Mouse (Mus musculus) urinary bladder, postnatal 25 days (tissue): ENCODE measurements around the gene Atn1.

Experiments used
- DNase-seq: peaks from one replicate; pipeline ENCODE4 v3.0.0; 2022; ENCODE audit warnings: low spot score

Atn1 gene

GRCm38 (mm10) chr6:124711824-124712782 lies 44.2 kb downstream of the Atn1 start, which contains the start of the genes Emg1 and Phb2:
Gene Emg1, minus strand, starts transcription at chr6:124712178.
Gene Phb2, plus strand, starts transcription at chr6:124712336.
- DNase-seq, result peak; percentile 99

GRCm38 (mm10) chr6:124708289-124708889 lies 47.9 kb downstream of the Atn1 start:
- DNase-seq, result no peak

GRCm38 (mm10) chr6:124706061-124706627 lies 50.2 kb downstream of the Atn1 start:
- DNase-seq, result no peak

GRCm38 (mm10) chr6:124704417-124704816 lies 51.9 kb downstream of the Atn1 start:
- no peak for DNase-seq

- no peak for DNase-seq
Observed at GRCm38 (mm10) chr6:124703789-124704188, 52.5 kb downstream of the Atn1 start.

- DNase-seq, result peak; percentile 61
Observed at GRCm38 (mm10) chr6:124702784-124703103, 53.6 kb downstream of the Atn1 start.

GRCm38 (mm10) chr6:124702102-124702783 lies 54.1 kb downstream of the Atn1 start:
- DNase-seq, result no peak

GRCm38 (mm10) chr6:124701338-124701737 lies 55.0 kb downstream of the Atn1 start:
- no peak for DNase-seq

- DNase-seq, result no peak
Observed at GRCm38 (mm10) chr6:124699962-124700610, 56.2 kb downstream of the Atn1 start.

GRCm38 (mm10) chr6:124699366-124699765 lies 57.0 kb downstream of the Atn1 start:
- no peak for DNase-seq

- DNase-seq, result no peak
Observed at GRCm38 (mm10) chr6:124698751-124699150, 57.6 kb downstream of the Atn1 start.

GRCm38 (mm10) chr6:124696441-124697150 lies 59.7 kb downstream of the Atn1 start:
- no peak for DNase-seq

GRCm38 (mm10) chr6:124694166-124694955 lies 62.0 kb downstream of the Atn1 start:
- peak; percentile 56 for DNase-seq

- DNase-seq, result no peak
Observed at GRCm38 (mm10) chr6:124693243-124693981, 62.9 kb downstream of the Atn1 start.
